Mouse (Mus musculus) heart, adult 11 months (tissue): Measurements from ENCODE around the gene Hal.

Experiments
- DNase-seq: peaks from one replicate; pipeline ENCODE4 v3.0.0; 2022

The Hal gene

DNA sequence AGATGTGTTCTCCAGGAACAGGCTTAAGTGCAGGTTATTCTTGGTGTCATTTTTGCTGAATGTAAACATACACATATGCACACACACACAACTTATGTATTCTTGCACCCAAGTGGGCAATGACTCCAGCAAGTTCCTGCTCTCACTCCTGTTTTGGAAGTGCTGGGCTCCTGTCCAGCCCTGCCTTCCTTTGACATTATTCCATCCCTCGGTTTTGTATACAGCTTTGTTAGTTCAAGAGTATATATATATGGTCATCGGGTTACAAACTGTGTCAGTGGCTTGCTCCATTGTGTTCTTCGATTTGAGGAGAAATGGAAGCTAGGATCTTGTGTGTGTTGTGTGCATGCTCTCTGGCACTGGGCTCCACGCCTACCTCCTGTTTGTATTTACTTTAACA, 29.6 kb downstream of the Hal start:
- DNase-seq: peak; percentile 52

- DNase-seq: peak; percentile 55
These were observed 30.1 kb downstream of the Hal start for GRCm38 (mm10) chr10:93518620-93519019.

- DNase-seq: peak; percentile 6
These were observed 30.6 kb downstream of the Hal start for GRCm38 (mm10) chr10:93519159-93519558.

DNA sequence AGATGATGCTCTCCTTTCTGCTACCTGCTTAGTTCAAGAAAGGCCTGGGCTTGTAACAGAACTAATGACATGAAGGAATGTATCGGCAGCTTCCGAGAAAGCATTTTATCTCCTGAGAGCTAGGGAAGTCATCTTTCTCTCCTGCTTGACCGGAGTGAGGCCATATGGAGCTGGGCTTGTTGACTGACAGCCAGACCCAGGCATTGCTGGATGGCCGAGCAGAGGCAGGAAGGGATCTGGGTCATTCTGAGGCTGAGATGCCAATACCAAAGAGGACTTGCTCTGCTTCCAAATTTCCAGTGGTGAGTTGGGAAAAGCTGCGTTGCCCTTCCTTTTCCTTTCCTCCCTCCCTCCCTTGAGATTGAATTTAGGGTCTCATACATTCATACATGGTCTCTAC, 31.2 kb downstream of the Hal start:
- DNase-seq: peak; percentile 69

GRCm38 (mm10) chr10:93520994-93521393, 32.4 kb downstream of the Hal start:
- peak; percentile 29 for DNase-seq

DNA sequence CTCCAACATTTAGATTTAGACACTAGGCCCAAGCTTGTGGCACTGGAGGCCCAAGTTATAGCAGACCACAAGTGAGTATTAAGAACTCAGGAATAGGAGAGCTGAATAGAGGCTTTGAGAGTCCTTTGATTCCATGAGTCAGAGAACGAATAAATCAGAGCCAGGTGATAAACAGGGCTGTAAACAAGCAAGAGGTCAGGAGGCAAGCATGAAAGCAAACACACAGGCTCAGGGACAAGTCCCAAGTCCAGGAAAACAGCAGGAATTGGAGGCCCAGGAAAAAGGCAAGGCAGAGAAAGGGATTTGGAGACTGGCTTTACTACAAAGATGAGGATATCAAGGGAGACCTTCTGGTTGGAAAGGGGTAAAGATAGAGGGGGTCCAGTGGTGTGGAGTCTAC, 36.8 kb downstream of the Hal start:
- no peak for DNase-seq

DNA sequence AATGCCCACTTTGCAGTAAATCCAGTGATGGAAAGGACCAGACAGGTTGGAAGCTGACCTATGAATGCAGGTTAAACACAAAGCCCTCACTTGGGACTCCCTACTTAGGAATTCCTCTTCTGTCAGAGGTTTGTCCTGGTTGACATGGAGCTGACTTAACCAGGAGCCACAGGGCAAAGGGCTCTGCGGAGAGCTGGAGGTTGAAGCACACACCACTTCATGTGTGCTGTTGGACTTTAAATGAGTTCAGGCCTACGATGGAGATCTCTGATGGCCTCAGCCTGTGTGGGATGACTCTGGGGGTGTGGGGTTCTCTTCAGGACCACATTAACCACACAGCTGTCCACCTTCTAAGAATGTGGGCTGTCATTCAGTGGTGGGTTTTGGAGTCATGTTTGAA, 49.7 kb downstream of the Hal start:
- no peak for DNase-seq

- no peak for DNase-seq
These were observed 50.2 kb downstream of the Hal start for GRCm38 (mm10) chr10:93538818-93539217.

DNA sequence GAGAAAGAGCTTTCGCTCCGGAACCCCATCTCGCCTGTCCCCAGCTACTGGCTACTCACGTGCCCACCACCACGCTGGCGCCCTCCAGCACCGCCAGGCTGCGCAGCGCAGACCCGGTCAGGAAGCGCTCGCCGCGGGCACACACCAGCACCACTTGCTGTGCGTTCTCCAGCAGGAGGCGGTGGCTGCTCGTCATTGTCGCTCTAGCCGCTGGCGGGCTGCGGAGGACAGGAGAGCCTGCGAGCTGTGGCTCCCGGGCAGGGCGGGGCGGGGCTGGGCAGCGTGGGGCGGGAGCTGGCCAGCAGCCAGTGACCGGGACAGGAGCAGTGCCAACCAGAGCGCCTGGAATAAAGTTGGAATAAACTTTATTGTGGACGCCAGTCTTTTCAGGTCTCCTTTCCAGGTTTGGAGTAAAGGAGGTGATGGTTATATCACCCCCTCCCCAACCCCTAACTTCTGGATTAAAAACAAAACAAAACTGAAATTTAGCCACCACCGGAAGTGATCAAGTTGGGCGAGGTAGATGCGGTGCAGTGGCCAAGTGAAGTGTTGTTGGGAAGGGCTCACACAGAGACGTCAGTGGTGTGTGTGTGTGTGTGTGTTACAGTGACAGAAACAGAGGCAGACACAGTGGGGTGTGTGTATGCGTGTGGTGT, 51.3 kb downstream of the Hal start, which contains the start of gene Amdhd1:
TSS of gene Amdhd1 (minus strand) at position 259 of the 656 bp plus-strand sequence.
- peak; percentile 98 for DNase-seq

GRCm38 (mm10) chr10:93540431-93541210, 52.1 kb downstream of the Hal start, which contains the start of gene Ccdc38:
Gene Ccdc38, plus strand, starts transcription at chr10:93540632.
- DNase-seq: no peak

GRCm38 (mm10) chr10:93541585-93541984, 53.0 kb downstream of the Hal start:
- DNase-seq: no peak

GRCm38 (mm10) chr10:93542356-93542755, 53.8 kb downstream of the Hal start:
- peak; percentile 75 for DNase-seq

- DNase-seq: peak; percentile 79
These were observed 54.6 kb downstream of the Hal start for GRCm38 (mm10) chr10:93543176-93543575.

- DNase-seq: peak; percentile 14
These were observed 55.6 kb downstream of the Hal start for GRCm38 (mm10) chr10:93544172-93544571.

- DNase-seq: peak; percentile 82
These were observed 59.2 kb downstream of the Hal start for GRCm38 (mm10) chr10:93547741-93548270.

GRCm38 (mm10) chr10:93548991-93549390, 60.4 kb downstream of the Hal start:
- peak; percentile 93 for DNase-seq

DNA sequence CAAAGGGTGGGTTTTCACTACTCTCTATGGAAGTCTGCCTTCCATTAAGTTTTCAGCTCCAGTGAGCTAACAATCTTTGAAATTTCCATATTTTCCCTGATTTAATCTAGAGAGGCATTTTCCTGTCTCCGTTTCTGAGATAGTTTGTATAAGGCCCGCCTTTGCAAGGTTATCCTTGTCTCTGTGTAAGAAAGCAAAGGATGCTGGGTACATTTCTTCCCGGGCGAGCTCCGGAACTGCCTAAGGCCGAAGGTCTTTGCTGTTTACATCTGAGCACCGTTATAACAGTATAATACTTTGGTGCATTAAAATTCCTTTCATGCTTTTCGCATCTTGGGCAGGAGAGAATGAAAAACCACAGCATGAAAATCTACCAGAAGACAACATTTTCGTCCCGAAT, 61.3 kb downstream of the Hal start:
- no peak for DNase-seq

DNA sequence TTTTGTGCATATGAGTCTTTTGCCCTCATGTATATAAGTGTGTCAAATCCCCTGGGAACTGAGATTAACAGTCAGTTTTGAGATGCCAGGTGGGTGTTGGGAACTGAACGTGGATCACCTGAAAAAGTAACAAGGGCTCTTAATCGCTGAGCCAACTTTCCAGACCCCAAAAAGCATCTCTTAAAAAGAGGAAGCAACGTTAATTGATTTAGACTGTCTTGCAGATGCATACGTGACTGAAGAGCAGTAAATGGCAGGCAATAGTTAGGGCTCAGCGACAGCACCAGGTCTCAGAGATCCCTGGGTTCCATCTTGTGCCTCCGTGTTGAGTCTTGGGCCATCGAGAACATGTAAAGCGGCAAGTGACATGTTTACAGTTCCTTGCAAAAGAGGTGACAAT, 64.0 kb downstream of the Hal start:
- DNase-seq: peak; percentile 64

- DNase-seq: peak; percentile 28
These were observed 69.4 kb downstream of the Hal start for GRCm38 (mm10) chr10:93557971-93558370.

- peak; percentile 81 for DNase-seq
These were observed 71.2 kb downstream of the Hal start for GRCm38 (mm10) chr10:93559786-93560185.

DNA sequence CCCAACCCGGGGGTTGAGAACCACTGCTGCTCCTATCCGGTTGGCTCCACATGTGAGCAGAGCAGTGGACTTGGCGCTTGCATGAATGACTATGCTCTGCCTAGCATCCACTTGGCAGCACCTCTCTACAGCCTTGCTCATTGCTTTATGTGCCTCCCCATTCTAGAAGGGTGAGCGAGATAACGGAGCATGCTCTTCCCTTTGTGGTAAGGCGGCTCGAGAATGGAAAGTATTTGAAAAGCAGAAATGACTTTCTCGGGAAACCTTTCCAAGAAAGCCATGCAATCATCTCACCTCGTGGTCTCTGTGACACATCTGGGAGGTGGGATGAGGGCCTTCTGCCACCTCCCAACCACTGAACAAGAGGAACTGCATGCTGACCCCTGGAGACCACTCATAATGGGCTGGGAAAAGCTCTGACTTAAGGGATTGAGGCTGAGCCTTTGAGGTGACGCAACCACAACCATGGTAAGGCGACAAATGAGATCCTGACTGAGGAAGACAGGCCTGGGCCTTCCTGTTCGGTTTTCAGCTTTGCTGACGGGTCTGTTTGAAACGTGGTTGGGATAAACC, 76.0 kb downstream of the Hal start:
- no peak for DNase-seq

DNA sequence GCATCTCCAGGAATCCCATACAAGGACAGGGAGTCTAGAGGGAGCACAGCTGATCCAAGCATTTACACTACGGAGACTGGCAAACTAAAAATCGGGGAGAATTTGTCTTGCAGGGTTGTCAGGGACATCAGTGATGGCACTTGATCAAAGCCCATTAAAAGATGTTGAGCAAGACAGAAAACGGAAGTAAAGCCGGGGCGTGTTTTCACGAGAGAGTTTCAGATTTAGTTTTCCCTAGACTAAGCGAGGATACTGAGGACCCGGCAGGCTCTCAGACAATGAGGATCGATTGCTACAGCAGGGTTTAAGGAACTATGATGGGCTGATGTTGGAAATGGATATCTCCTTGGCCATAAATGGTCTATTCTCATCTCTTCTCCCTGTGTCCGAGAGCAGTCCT, 78.5 kb downstream of the Hal start:
- peak; percentile 63 for DNase-seq

DNA sequence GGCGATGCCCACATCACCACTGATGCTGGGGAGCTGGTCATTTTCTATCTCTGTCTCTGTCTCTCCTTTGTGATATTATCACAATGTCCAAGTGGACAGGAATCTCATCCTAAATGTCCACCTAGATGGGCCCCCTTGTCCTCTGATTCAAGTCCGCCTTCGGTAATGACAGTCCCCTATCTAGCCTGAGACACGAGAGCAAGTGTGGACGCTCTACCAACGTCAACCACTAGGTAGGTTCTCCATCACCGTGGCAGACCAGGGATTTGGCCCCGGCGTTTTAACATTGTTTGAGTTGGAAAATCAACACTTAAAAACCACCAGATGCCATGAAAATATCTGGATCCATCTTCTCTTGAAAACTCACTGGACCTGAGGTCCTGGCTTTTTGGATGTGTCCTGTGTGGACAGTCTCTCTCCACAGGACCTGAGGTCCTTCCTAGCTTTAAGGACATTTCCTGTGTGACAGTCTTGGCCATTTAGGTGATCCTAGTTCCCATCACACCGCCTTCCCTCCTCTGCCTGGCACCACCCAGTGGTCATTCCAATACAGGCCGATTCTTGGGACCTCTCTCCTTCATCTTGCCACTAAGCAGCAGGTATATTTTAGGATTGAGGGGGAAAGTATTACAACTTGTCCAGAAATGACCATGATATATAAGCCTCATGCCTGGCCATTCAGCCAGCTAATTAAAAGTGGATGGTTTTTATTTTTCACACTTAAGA, 79.4 kb downstream of the Hal start:
- DNase-seq: peak; percentile 83
